Comparison of ENCODE assay signal across 12 mouse cellular contexts in the genomic region with DNA sequence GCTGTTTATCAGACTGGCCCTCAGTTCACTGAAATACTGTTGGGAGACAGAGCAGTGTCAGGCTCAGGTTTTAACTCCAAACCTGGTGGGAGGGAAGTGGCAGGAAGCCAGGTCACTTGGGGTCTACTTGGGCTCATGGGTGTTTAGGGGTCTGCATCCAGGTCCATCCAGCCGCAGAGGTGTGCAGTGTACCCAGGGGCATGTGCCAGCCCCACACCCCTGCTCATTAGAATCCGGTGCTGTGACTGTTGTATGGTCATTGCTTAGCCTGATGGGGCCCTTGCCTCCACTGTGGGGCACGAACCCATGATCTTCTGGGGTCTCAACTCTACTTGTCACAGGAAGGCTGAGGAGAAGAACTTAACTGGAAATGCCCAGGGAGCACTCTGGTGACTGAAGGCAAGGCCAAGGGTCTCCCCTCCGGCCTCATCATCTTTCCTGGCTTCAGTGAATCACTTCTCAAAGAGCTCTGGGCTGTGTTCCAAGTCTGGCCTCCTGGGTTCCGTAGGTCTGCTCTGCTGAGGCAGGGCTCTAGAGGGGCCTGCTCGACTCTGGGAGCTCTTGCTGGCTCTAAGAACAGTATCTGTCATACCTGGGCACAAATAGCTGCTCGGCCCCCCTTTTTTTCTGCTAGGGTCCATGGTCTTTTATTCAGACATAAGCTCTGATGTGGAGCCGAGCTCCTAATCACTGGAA. TPM values are rescaled to one million over a fixed set of nuclear protein-coding genes. Genes with fewer than 3 reads are reported as not detected.
DNase-seq lines count a peak whose midpoint lies in the region; ATAC-seq and TF ChIP-seq lines count a peak whose summit lies in the region.
"Had no signal": no experiment of that assay in that cellular context is flagged by ENCODE, and none has a peak within 500 bp of the region (broad histone marks: within the 10 kb centered on the region; RNA-seq: fewer than 3 reads in every experiment).

No protein-coding gene starts in this region.

- H3K9me3 ChIP-seq in heart, embryonic 10.5 days, result no peaks in the 10 kb centered on the region

- CTCF ChIA-PET in Patski (lab: Charles Lee), result interaction anchor here (0.9 kb wide), 1 partner anchor 11 kb away, joined by 3 read pairs; no protein-coding TSS in a partner anchor

- DNase-seq in heart, embryonic 10.5 days (ENCODE audit: low spot score), result peak; percentile 66
- no peak for DNase-seq in heart, adult 9 months (ENCODE audit: low spot score in 2 of 2)
- DNase-seq in kidney, postnatal 14 days, result peak; percentile 24
- DNase-seq in kidney, adult 11 months, result no peak
- DNase-seq in Patski (ENCODE audit: low read depth, low spot score), result peak; percentile 47
- DNase-seq in cerebellum, postnatal 10 days, result peak; percentile 80 to 81
- no peak for DNase-seq in embryo, embryonic 10 days (ENCODE audit: low spot score)
- no peak for DNase-seq in right cerebral cortex, postnatal 4 days
- DNase-seq: liver had no signal

- H3K27me3 ChIP-seq in heart, embryonic 10.5 days (ENCODE audit: insufficient read depth, poor library complexity, severe bottlenecking), result 0 out of 2 replicates have a peak, but pooled peaks cover 3% of the 10 kb centered on the region
- no peaks in the 10 kb centered on the region for H3K27me3 ChIP-seq in Patski

- 69% methylated on average over 8 of the region's 8 CpGs for WGBS in heart, embryonic 10.5 days

- H3K36me3 ChIP-seq in heart, embryonic 10.5 days, result no peaks in the 10 kb centered on the region

- in situ Hi-C loops in Patski (cut with MboI; ENCODE audit: low pct_unique_long_range_greater_than_20kb), result no loop called here

- H3K27ac ChIP-seq in heart, embryonic 10.5 days, result no peak overlapping the region

- ATAC-seq in Patski, result peak; percentile 85

- peaks cover 12% of the 10 kb centered on the region for H3K4me1 ChIP-seq in heart, embryonic 10.5 days

- no peak overlapping the region for H3K4me3 ChIP-seq in heart, embryonic 10.5 days

- POLR2A ChIA-PET in Patski (lab: Charles Lee), result no interaction called here

- TF ChIP-seq CTCF in Patski (IDR thresholded peaks at IDR 0.05), result no peak

RNA-seq across cellular contexts. Expression of gene Tlx3, which starts 14.1 kb away (rescaled TPM):
- polyA plus RNA-seq in heart, embryonic 10.5 days (2016; fragmentation: Nextera tagmentation; extraction: Ambion mirVana), result 0.28 TPM in 1 of 2 replicates, not detected in the other
- 0.32 TPM for polyA plus RNA-seq in Patski (2021)
- polyA plus RNA-seq: spleen, adult 2 months; thymus, postnatal 0 days had no signal

RNA-seq across cellular contexts. Expression of gene Npm1, which starts 54.5 kb away (rescaled TPM):
- 705 and 1,033 TPM in 2 replicates for polyA plus RNA-seq in heart, embryonic 10.5 days (2016; fragmentation: Nextera tagmentation; extraction: Ambion mirVana)
- 908 TPM for polyA plus RNA-seq in Patski (2021)

RNA-seq across cellular contexts. Expression of gene Gm12117, which starts 59.0 kb away (rescaled TPM):
- polyA plus RNA-seq in heart, embryonic 10.5 days (2016; fragmentation: Nextera tagmentation; extraction: Ambion mirVana), result 0.14 TPM in 1 of 2 replicates, not detected in the other
- polyA plus RNA-seq in Patski (2021), result not detected
- polyA plus RNA-seq: embryonic facial prominence, embryonic 11.5 days; spleen, adult 2 months; thymus, postnatal 0 days had no signal

Comparison
In these comparisons a context has a peak if more than half of its experiments do, and no peak if none do; other contexts are left out.
1. DNase-seq: peak in heart, embryonic 10.5 days (single experiment), kidney, postnatal 14 days (single experiment), Patski (single experiment) and cerebellum, postnatal 10 days (2 of 2); none in heart, adult 9 months (0 of 2), kidney, adult 11 months (single experiment), embryo, embryonic 10 days (single experiment) and right cerebral cortex, postnatal 4 days (single experiment).